Mouse (Mus musculus): ENCODE data around the gene Lcorl.

Gene Lcorl

DNA sequence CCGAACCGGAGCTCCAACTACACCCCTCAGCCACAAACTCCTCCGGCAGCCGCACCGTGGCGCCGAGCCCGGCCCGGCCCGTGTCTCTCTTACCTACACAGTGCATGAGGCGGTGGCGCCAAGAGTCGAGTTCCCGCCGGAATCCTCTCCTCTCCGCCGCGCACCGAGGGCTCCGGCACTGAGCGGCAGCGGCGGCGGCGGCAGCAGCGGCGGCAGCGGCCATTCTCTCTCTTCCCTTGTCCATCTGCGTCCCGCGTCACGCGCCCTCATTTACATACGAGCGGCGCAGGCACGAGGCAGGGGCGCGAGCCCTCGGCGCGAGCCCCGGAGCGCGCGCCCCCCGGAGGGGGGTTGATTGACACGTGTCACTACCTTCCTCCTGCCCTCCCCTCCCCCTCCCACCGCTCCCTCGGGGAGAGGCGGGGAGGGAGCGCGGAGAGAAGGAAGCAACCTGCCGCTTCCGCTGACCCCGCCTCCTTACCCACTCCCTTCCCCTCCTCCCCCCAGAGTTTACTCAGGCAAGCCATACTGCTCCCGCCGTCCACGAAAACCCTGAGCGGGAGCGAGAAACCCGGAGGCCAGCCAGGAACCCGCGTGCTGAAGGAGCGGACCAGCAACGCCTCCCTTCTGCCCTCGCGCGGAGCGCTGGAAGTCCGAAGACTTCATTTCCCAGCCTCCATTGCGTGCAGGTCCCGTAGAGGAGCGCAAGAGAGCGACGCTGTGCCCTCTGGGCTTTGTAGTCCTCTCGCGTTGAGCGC, at the start of gene Lcorl:
Gene Lcorl (minus strand): TSS at position 362 of the 758 bp plus-strand sequence.
- DNase-seq (ENCODE audit: low read depth), result peak; percentile 88

- DNase-seq (ENCODE audit: low read depth), result no peak
These were observed 47.3 kb upstream of the Lcorl start for GRCm38 (mm10) chr5:45904683-45905082.

DNA sequence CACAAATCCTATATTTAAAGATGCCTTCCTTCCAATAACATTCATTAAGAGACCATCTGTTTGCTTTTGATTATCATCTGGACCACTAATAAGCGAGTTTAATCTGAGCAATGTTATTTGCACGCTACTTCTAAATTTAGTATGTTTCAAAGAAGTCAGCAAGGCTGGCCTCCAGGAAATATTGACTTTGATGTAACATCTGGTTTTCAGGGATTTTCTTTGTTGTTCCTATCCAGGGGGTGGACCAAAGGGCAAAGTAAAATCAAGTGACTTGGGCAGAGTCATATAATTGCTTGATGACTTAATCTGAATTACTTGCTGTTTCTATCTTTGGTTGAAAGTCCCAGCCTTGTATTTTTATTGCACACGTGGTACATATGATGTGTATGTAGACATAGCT, 45.8 kb upstream of the Lcorl start:
- no peak for DNase-seq (ENCODE audit: low read depth)

- no peak for DNase-seq (ENCODE audit: low read depth)
These were observed 37.9 kb upstream of the Lcorl start for GRCm38 (mm10) chr5:45895362-45895761.

GRCm38 (mm10) chr5:45893696-45894095, 36.3 kb upstream of the Lcorl start:
- DNase-seq (ENCODE audit: low read depth), result no peak

DNA sequence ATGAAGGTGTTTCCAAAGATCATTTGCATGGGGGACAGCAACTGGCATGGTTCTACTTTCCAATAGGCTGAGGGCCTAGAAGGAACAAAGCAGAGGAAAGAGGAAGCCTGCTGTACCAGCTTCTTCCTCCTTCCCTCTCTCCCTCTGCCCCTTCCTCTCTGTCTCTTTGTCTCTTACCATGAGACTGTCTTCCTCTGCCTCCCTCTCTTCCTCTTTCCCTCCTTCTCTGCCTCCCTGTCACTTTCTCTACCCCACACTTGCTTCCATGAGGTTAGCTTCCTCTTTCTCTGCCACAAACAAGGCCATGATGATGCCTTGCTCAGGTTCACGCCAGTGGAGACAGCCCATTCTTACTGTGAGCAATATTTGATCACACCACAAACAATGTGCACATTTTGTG, 18.9 kb upstream of the Lcorl start:
- DNase-seq (ENCODE audit: low read depth), result no peak

DNA sequence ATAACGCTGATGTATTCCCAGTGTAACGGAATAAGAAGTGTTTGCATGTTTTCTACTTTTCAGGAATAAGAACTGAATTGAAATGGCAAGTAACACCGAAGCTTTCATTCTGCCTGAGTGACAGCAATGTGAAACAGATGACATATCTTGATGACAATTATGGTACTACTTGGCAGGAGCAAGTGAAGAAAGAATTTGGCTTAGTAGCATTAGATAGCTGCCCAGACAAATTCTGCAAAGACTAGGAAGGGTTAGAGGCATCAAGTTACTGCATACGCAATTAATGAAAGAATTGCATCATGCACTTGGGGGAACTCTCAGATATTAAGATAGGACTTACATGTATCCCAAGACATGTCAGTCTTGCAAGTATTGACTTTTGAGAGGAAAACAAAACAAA, 18.1 kb upstream of the Lcorl start:
- no peak for DNase-seq (ENCODE audit: low read depth)

DNA sequence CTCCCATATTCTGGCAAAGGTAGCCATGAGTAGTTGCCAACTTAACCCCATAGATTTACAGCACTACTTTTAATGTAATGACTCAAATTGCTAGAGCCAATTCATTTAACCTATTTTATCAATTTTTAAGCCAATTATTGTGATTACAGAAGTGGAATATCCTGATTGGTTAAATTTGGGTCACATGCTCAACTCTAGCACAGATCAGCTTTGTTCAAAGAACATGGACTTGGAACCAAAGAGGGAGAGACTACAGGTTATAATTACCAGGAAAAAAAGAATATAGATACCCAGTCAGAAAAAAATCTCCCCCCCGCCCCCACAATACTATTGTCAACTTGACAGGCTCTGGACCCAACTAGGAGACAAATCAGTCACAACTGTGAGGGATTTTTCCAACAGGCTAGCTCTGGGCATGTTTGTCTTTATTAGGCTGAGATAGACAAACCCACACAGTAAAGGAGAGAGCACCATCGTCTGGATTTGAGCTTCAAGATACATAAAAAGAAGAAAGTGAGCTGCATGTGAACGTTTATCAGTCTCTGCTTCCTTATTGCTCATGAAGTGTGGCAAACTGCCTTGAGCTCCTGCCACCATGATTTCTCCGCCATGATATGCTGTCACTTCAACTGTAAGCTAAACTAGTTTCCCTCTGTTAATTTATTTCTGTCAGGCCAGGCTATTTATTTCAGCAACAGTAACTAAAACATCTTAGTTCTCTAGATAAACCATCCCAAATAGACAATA, 17.0 kb upstream of the Lcorl start:
- no peak for DNase-seq (ENCODE audit: low read depth)

DNA sequence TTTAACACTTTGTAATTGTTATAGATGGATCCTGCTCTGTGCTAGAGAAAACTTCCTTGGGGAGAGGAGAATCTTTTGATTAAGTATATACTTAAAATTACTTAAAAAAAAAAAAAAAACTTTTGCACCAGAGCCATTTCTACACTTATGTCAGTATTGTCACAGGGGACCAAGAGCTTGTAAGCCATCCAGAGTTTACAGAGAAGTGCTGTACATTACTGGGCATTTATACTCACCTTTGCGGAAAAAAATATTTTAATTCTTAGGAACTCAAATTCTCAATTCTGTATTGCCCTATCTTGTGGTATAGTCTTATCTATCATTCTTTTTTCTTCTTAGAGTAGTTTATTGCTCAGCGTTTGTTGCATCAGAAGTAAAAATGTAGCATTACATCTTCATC, 953 bp upstream of the Lcorl start:
- no peak for DNase-seq (ENCODE audit: low read depth)

DNA sequence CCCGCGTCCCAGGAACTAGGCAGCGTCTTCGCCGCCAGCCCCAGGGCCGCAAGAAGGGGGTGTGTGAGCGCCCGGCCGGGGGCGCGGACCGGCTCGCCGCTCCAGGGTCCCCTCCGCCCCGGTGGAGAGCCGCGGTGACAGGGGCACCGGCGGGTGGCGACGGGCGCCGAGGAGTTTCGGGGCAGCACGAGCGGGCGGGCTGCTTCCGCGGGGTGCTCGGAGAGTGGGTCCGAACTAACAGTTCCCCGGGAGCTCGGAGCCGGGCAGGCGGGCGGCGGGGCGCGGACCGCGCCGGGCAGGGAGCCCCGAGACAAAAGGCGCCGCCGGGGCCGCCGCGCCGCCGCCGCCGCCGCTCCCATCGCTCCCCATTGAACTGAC, 550 bp downstream of the Lcorl start:
- no peak for DNase-seq (ENCODE audit: low read depth)

DNA sequence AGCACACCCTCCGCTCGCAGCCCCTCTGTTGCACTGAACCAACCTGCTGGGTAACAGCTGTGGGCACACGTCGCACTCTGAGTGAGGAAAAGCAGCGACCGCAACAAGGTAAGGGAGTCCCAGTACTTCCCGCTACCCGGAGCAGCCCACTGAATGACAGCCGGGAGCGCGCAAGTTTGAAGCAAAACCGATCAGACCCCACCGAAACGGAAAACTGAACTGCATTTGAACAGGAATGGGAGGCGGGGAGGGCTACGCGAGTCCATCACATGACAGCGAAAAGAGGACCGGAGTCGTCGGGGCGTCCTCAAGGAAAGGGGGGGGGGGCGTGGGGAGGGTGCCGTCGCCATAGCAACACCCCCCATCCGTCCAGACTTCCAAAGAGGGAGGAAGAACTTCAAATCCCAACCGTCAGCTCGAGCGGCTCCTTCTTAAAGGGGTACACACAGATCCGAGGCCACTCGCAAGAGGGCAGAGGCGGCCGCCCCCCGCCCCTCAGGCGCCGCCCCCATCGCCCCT, 1.1 kb downstream of the Lcorl start:
- no peak for DNase-seq (ENCODE audit: low read depth)

DNA sequence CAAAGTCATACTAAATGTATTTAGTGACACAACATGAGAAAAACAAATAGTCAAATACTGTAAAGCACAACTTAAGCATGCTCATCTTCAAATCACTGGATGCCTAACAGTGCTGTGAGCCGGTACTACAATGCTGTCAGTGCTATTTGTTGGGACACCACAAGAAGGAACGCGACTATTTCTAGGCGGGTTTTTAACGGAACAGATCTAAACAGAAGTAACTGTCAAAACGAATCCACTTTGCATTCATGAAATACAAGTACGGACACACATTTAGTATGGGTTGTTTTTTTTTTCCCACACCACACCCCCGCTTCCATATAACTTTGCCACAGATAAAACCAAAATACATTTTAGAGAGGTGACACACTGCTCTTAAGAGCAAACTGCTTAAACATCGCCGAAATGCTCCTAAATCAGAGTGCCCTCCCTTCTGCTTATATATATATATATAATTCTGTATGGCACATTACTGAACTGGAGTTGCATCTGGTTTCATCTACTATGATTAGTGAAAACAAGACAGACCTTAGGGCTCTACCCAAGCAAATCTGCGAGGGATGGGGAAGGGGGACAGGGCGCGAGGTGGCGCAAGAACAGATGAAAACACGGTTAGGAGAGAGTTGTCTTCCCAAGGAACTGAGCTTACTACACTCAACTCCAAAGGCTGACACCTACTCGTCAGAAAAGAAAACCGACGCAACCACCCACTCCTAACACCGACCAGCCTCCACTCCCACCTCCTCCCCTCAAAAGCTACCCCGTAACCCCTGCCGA, 1.7 kb downstream of the Lcorl start:
- no peak for DNase-seq (ENCODE audit: low read depth)

- no peak for DNase-seq (ENCODE audit: low read depth)
These were observed 12.7 kb downstream of the Lcorl start for GRCm38 (mm10) chr5:45844723-45845122.

DNA sequence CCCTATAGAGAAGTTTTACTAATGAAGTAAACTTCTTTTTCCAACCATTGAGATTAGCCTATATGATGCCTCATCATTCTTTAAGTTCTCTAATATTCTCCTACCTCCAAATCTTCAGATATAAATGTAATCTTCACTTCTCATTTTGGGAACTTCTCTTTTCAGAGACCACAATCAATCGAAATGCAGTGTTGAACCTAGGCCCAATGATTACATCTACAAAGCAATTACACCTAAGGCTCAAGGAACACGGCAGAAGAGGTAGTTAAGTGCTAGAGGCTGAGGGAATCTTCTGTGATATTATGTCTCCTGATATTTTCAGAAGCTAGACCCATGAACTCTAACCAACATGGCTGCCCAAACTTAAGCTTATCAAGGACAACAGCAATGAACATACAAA, 22.3 kb downstream of the Lcorl start:
- DNase-seq (ENCODE audit: low read depth), result no peak

- DNase-seq (ENCODE audit: low read depth), result no peak
These were observed 45.9 kb downstream of the Lcorl start for GRCm38 (mm10) chr5:45811527-45811926.

- no peak for DNase-seq (ENCODE audit: low read depth)
These were observed 65.6 kb downstream of the Lcorl start for GRCm38 (mm10) chr5:45791864-45792263.

DNA sequence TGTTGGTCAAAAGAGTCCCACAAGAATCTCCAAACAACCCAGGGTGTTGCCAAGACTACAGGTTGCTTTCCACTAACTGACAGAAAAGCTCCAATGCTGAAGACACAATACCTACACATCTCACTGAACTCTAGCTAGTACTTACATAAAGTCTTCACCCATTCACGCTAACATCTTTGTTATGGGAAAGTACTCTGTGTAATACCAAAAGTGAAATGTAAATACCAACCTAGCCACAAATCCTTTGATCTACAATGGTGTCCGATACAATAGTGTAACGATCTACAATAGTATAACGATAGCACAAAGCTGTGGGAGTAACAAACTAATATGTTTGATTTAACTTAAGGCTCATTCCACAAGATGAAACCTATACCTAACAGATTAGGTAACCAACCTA, 67.2 kb downstream of the Lcorl start:
- no peak for DNase-seq (ENCODE audit: low read depth)

- peak; percentile 5 for DNase-seq (ENCODE audit: low read depth)
These were observed 99.8 kb downstream of the Lcorl start for GRCm38 (mm10) chr5:45757502-45758121.

GRCm38 (mm10) chr5:45737911-45738310, 119.5 kb downstream of the Lcorl start:
- no peak for DNase-seq (ENCODE audit: low read depth)

DNA sequence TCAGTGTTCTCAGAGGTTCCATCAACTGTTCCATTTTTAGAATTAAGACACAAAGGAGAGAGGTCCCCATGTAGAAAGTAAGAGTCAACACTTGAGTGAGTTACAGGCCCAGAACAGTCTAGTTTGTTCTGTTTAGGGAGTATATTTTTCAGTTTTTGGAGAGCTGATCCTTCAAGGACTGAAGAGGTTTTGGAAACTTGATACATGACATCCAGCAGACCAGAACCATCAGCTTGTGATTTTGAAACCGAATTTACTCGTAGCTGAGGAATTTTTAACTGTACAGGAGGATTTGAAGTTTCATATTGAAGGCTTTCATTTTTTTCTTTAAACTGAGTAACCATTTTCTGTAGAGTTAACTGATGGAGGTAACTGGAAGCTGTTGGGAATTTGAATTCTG, 123.7 kb downstream of the Lcorl start:
- no peak for DNase-seq (ENCODE audit: low read depth)

GRCm38 (mm10) chr5:45718848-45719488, 138.4 kb downstream of the Lcorl start:
- DNase-seq (ENCODE audit: low read depth), result no peak

DNA sequence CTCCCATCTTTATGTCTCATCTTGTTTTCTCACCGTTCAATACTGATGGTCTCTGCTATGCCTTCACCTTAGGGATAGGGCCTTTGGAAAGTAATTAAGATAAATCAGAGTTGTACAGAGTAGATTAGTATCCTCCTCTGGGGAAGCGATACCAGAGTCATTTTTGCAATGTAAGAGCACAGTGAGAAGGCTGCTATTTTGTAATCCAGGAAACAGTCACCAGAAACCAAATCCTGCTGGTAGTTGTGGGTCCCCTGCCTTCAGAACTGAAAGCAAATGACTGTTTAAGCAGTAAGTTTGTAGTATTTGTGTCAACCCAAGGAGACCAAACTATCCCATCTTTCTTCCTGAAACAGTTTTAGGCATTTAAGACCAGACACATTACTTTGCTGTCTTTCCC, 147.8 kb downstream of the Lcorl start:
- no peak for DNase-seq (ENCODE audit: low read depth)
